Mouse (Mus musculus) intestine, embryonic 16.5 days (tissue): ENCODE measurements at regions not wholly inside any gene's neighbourhood (a gene's known extent, or its start where the extent isn't known, plus 50 kb on each side); places are given as distances from the start of the nearest gene placed in this dataset.

Experiments
- ATAC-seq: fragments of 200-750 bp; cut with Nextera tagmentation; 2 replicates; pipeline ENCODE4 v1.8.0; 2017; ENCODE audit warnings: moderate TSS enrichment, moderate library complexity
- H3K27ac ChIP-seq: fragments of 300-500 bp; sonication (generic); 2 replicates; pipeline ENCODE4 v1.5.1; 2014; ENCODE audit warnings: mild to moderate bottlenecking, low read length
- H3K27me3 ChIP-seq: fragments of 300-500 bp; sonication (generic); replicated peaks from 2 replicates; pipeline ENCODE4 v1.6.1; 2014; ENCODE audit warnings: low read length, control low read depth, mixed read lengths; ENCODE audit not compliant: control insufficient read depth, insufficient read depth
- H3K36me3 ChIP-seq: fragments of 300-500 bp; sonication (generic); 2 replicates; pipeline ENCODE4 v1.6.1; 2014; ENCODE audit warnings: low read length, control low read depth; ENCODE audit not compliant: control insufficient read depth, insufficient read depth
- H3K4me1 ChIP-seq: fragments of 300-500 bp; sonication (generic); 2 replicates; pipeline ENCODE4 v1.6.1; 2014; ENCODE audit warnings: low read length, control low read depth, mixed read lengths; ENCODE audit not compliant: control insufficient read depth, insufficient read depth
- H3K4me2 ChIP-seq: fragments of 300-500 bp; sonication (generic); 2 replicates; pipeline ENCODE4 v1.6.1; 2014; ENCODE audit warnings: low read depth, low read length, control low read depth
- H3K4me3 ChIP-seq: fragments of 300-500 bp; sonication (generic); 2 replicates; pipeline ENCODE4 v1.5.1; 2014; ENCODE audit warnings: mild to moderate bottlenecking, low read length
- H3K9ac ChIP-seq: fragments of 300-500 bp; sonication (generic); 2 replicates; pipeline ENCODE4 v1.6.1; 2014; ENCODE audit warnings: low read depth, low read length
- H3K9me3 ChIP-seq: fragments of 300-500 bp; sonication (generic); 2 replicates; pipeline ENCODE4 v1.6.1; 2016; ENCODE audit warnings: low read length, control low read depth; ENCODE audit not compliant: control insufficient read depth
- WGBS: fragments of 180-500 bp; shearing (Covaris S2); extraction: QIAGEN DNeasy Blood & Tissue Kit; methylation state at CpG from one replicate; pipeline ENCODE4 v1.1.7; 2014; 5-methylcytosine and 5-hydroxymethylcytosine counted together

GRCm38 (mm10) chr11:33012384-33013160 lies 134.6 kb downstream of the Fgf18 start:
- no peaks in the 10 kb centered on the region for H3K27me3 ChIP-seq
- H3K4me3 ChIP-seq = no peak overlapping the region
- H3K9me3 ChIP-seq = no peaks in the 10 kb centered on the region
- H3K27ac ChIP-seq = 0 out of 2 replicates have a peak overlapping the region, but pooled peaks have one; percentile 17
- WGBS = 59% methylated on average over 14 of the region's 14 CpGs
- H3K36me3 ChIP-seq = no peaks in the 10 kb centered on the region
- H3K4me1 ChIP-seq = no peaks in the 10 kb centered on the region
- no peak; the same call in 1 of the 2 replicates for ATAC-seq
- no peak overlapping the region for H3K4me2 ChIP-seq
- no peak overlapping the region for H3K9ac ChIP-seq

GRCm38 (mm10) chr11:33008611-33009010 lies 138.6 kb downstream of the Fgf18 start:
- Histone ChIP-seq H3K4me3 (no peak overlapping the region), H3K27me3 (no peaks in the 10 kb centered on the region), H3K4me2 (no peak overlapping the region), H3K9me3 (no peaks in the 10 kb centered on the region), H3K36me3 (no peaks in the 10 kb centered on the region), H3K9ac (no peak overlapping the region), H3K27ac (no peak overlapping the region), H3K4me1 (no peaks in the 10 kb centered on the region)
- no peak for ATAC-seq

GRCm38 (mm10) chr11:33007826-33008530 lies 139.2 kb downstream of the Fgf18 start:
- no peak overlapping the region for H3K4me2 ChIP-seq
- H3K27ac ChIP-seq = no peak overlapping the region
- WGBS = 87% methylated on average over 11 of the region's 11 CpGs
- H3K4me1 ChIP-seq = no peaks in the 10 kb centered on the region
- no peaks in the 10 kb centered on the region for H3K9me3 ChIP-seq
- no peak overlapping the region for H3K9ac ChIP-seq
- ATAC-seq = no peak
- no peak overlapping the region for H3K4me3 ChIP-seq
- H3K27me3 ChIP-seq = no peaks in the 10 kb centered on the region
- H3K36me3 ChIP-seq = no peaks in the 10 kb centered on the region

GRCm38 (mm10) chr11:33007366-33007765 lies 139.8 kb downstream of the Fgf18 start:
- no peaks in the 10 kb centered on the region for H3K4me1 ChIP-seq
- no peak overlapping the region for H3K27ac ChIP-seq
- H3K9me3 ChIP-seq = no peaks in the 10 kb centered on the region
- H3K4me3 ChIP-seq = no peak overlapping the region
- no peak for ATAC-seq
- no peaks in the 10 kb centered on the region for H3K36me3 ChIP-seq
- H3K9ac ChIP-seq = no peak overlapping the region
- H3K4me2 ChIP-seq = no peak overlapping the region
- H3K27me3 ChIP-seq = no peaks in the 10 kb centered on the region
- WGBS = 69% methylated on average over 6 of the region's 6 CpGs

GRCm38 (mm10) chr11:33005183-33005582 lies 142.0 kb downstream of the Fgf18 start:
- 55% methylated on average over 4 of the region's 4 CpGs for WGBS
- Histone ChIP-seq H3K4me3 (no peak overlapping the region), H3K27ac (no peak overlapping the region), H3K4me1 (no peaks in the 10 kb centered on the region), H3K9ac (no peak overlapping the region), H3K9me3 (no peaks in the 10 kb centered on the region), H3K4me2 (no peak overlapping the region), H3K36me3 (no peaks in the 10 kb centered on the region), H3K27me3 (no peaks in the 10 kb centered on the region)
- ATAC-seq = no peak

- no peaks in the 10 kb centered on the region for H3K36me3 ChIP-seq
- no peak overlapping the region for H3K4me3 ChIP-seq
- 81% methylated on average over 11 of the region's 11 CpGs for WGBS
- no peak for ATAC-seq
- H3K27ac ChIP-seq = no peak overlapping the region
- H3K9me3 ChIP-seq = no peaks in the 10 kb centered on the region
- H3K9ac ChIP-seq = no peak overlapping the region
- H3K4me2 ChIP-seq = no peak overlapping the region
- no peaks in the 10 kb centered on the region for H3K27me3 ChIP-seq
- no peaks in the 10 kb centered on the region for H3K4me1 ChIP-seq
Measured at GRCm38 (mm10) chr11:33004603-33005002, 142.6 kb downstream of the Fgf18 start.

- Histone ChIP-seq H3K36me3 (no peaks in the 10 kb centered on the region), H3K4me3 (no peak overlapping the region), H3K9ac (no peak overlapping the region), H3K27ac (no peak overlapping the region), H3K4me2 (no peak overlapping the region), H3K27me3 (no peaks in the 10 kb centered on the region), H3K4me1 (no peaks in the 10 kb centered on the region), H3K9me3 (no peaks in the 10 kb centered on the region)
- WGBS = 71% methylated on average over 4 of the region's 4 CpGs
- no peak for ATAC-seq
Measured at GRCm38 (mm10) chr11:32999684-33000255, 147.4 kb downstream of the Fgf18 start.

GRCm38 (mm10) chr11:32998687-32999605 lies 148.3 kb downstream of the Fgf18 start:
- no peaks in the 10 kb centered on the region for H3K4me1 ChIP-seq
- H3K4me3 ChIP-seq = no peak overlapping the region
- H3K9me3 ChIP-seq = no peaks in the 10 kb centered on the region
- H3K9ac ChIP-seq = no peak overlapping the region
- no peak overlapping the region for H3K27ac ChIP-seq
- H3K4me2 ChIP-seq = no peak overlapping the region
- no peak for ATAC-seq
- WGBS = 77% methylated on average over 14 of the region's 14 CpGs
- no peaks in the 10 kb centered on the region for H3K36me3 ChIP-seq
- no peaks in the 10 kb centered on the region for H3K27me3 ChIP-seq

GRCm38 (mm10) chr11:32994391-32994790 lies 152.8 kb downstream of the Fgf18 start:
- H3K4me2 ChIP-seq = no peak overlapping the region
- ATAC-seq = no peak
- no peak overlapping the region for H3K9ac ChIP-seq
- no peaks in the 10 kb centered on the region for H3K36me3 ChIP-seq
- no peaks in the 10 kb centered on the region for H3K9me3 ChIP-seq
- no peaks in the 10 kb centered on the region for H3K4me1 ChIP-seq
- no peak overlapping the region for H3K27ac ChIP-seq
- H3K27me3 ChIP-seq = no peaks in the 10 kb centered on the region
- WGBS = 73% methylated on average over 4 of the region's 4 CpGs
- no peak overlapping the region for H3K4me3 ChIP-seq
